In the genomic region with DNA sequence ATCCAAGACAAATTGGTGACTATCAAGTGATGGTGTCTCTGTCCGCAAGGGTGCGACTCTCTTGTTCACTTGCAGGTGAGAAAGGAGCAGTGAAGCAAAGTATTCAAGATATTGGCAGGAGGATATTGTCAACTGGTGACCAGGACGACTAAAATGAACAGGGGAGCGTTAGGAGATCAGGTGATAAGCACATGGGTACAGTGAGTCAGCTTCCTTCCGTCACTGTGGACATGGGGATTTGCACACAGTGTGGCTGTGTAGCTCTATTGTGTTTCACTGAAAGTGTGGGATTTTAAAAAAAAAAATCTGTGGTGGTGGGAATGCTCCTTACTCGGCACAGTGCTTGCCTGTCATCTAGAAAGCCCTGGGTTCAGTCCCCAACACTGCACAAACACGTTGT, we compare ENCODE assay signal across 22 mouse cellular contexts. TPM values are rescaled to one million over a fixed set of nuclear protein-coding genes. Genes with fewer than 3 reads are reported as not detected.
A peak's percentile ranks its signal among the peaks of the same experiment; 100 is the strongest.
DNase-seq lines count a peak whose midpoint lies in the region; ATAC-seq and TF ChIP-seq lines count a peak whose summit lies in the region.
"Had no signal": no experiment of that assay in that cellular context is flagged by ENCODE, and none has a peak within 500 bp of the region (broad histone marks: within the 10 kb centered on the region; RNA-seq: fewer than 3 reads in every experiment).

No protein-coding gene starts in this region.

- 86% methylated on average over 7 of the region's 7 CpGs for WGBS in heart, embryonic 12.5 days

- H3K4me2 ChIP-seq in heart, embryonic 12.5 days, result no peak overlapping the region
- H3K4me2 ChIP-seq: embryonic facial prominence, embryonic 12.5 days; forebrain, embryonic 13.5 days; forebrain, embryonic 15.5 days had no signal

- H3K36me3 ChIP-seq in heart, embryonic 12.5 days, result no peaks in the 10 kb centered on the region
- H3K36me3 ChIP-seq in MEL (ENCODE audit: control insufficient read depth in 1 of 2, insufficient read depth in 2 of 2, low read length in 2 of 2), result peaks cover 0 to 10% of the 10 kb centered on the region in 2 experiments; a peak in 2 of 4 replicates
- H3K36me3 ChIP-seq: embryonic facial prominence, embryonic 10.5 days; embryonic facial prominence, embryonic 12.5 days; forebrain, embryonic 15.5 days; G1E had no signal

- H3K4me1 ChIP-seq in heart, embryonic 12.5 days (replicated peaks), result peaks cover 32% of the 10 kb centered on the region
- H3K4me1 ChIP-seq in MEL (ENCODE audit: control insufficient read depth in 1 of 2, insufficient read depth in 2 of 2, low read length in 2 of 2), result peaks cover 9 to 34% of the 10 kb centered on the region in 2 experiments
- H3K4me1 ChIP-seq: embryonic facial prominence, embryonic 10.5 days; embryonic facial prominence, embryonic 12.5 days; forebrain, embryonic 13.5 days; forebrain, embryonic 15.5 days had no signal

- H3K27ac ChIP-seq in heart, embryonic 12.5 days (ENCODE audit: poor library complexity, severe bottlenecking), result peak overlapping the region; percentile 98; the same call in 1 of the 2 replicates
- H3K27ac ChIP-seq in MEL (ENCODE audit: control insufficient read depth, low read depth, low read length), result peak overlapping the region; percentile 26
- H3K27ac ChIP-seq: embryonic facial prominence, embryonic 10.5 days; embryonic facial prominence, embryonic 12.5 days; forebrain, embryonic 13.5 days; forebrain, embryonic 15.5 days had no signal

- no peak for TF ChIP-seq POLR2A in MEL (IDR thresholded peaks at IDR 0.05; ENCODE audit: control insufficient read depth in 1 of 2, insufficient read depth in 1 of 2, low read depth in 1 of 2, low read length in 2 of 2, poor library complexity in 1 of 2)

- ATAC-seq in heart, embryonic 12.5 days (ENCODE audit: insufficient number of reproducible peaks, low FRiP score), result no peak
- ATAC-seq: CD4-positive, CD25-positive, alpha-beta regulatory T cell, adult 4 months; forebrain, embryonic 13.5 days; forebrain, embryonic 15.5 days; forebrain, postnatal 0 days had no signal

- no peak for DNase-seq in heart, adult 9 months (ENCODE audit: low spot score in 2 of 2)
- DNase-seq in 416B (ENCODE audit: low read depth), result peak; percentile 67
- peak; percentile 43 for DNase-seq in MEL (ENCODE audit: low read depth, low spot score)
- DNase-seq in left cerebral cortex, postnatal 10 days (ENCODE audit: extremely low spot score in 1 of 2, low spot score in 2 of 2), result no peak
- DNase-seq in ovary, adult 18-20 months (ENCODE audit: low spot score), result no peak
- DNase-seq: adrenal gland, adult 8-10 months; adrenal gland, postnatal 14 days; adrenal gland, postnatal 36 days; cerebellum, adult 11-12 months; cerebellum, adult 2 months; cerebellum, adult 9-10 months; cerebellum, postnatal 10 days; cerebellum, postnatal 25 days; forebrain, postnatal 0 days had no signal

- H3K9me3 ChIP-seq in heart, embryonic 12.5 days (replicated peaks), result peaks cover 13% of the 10 kb centered on the region; the same call in 1 of the 2 replicates
- H3K9me3 ChIP-seq in MEL (replicated peaks; ENCODE audit: insufficient read depth, low read length), result no peaks in the 10 kb centered on the region
- H3K9me3 ChIP-seq: embryonic facial prominence, embryonic 10.5 days; embryonic facial prominence, embryonic 12.5 days; forebrain, embryonic 13.5 days; forebrain, embryonic 15.5 days; G1E had no signal

- H3K4me3 ChIP-seq in heart, embryonic 12.5 days, result no peak overlapping the region
- no peak overlapping the region for H3K4me3 ChIP-seq in MEL (ENCODE audit: control insufficient read depth in 1 of 2, insufficient read depth in 1 of 2, low read depth in 2 of 2, low read length in 2 of 2)
- H3K4me3 ChIP-seq: embryonic facial prominence, embryonic 10.5 days; embryonic facial prominence, embryonic 12.5 days; forebrain, embryonic 13.5 days; forebrain, embryonic 15.5 days had no signal

- no peaks in the 10 kb centered on the region for H3K27me3 ChIP-seq in heart, embryonic 12.5 days (replicated peaks)
- H3K27me3 ChIP-seq in MEL (ENCODE audit: control insufficient read depth in 1 of 2, insufficient read depth in 2 of 2, low read length in 2 of 2), result no peaks in the 10 kb centered on the region
- H3K27me3 ChIP-seq: CH12.LX; embryonic facial prominence, embryonic 12.5 days; forebrain, embryonic 13.5 days; forebrain, embryonic 15.5 days had no signal

- peak; percentile 47 to 61 for TF ChIP-seq EP300 in MEL (IDR thresholded peaks at IDR 0.05; ENCODE audit: low read depth in 1 of 2, low read length in 2 of 2)

- no peak for TF ChIP-seq RAD21 in MEL (IDR thresholded peaks at IDR 0.05; ENCODE audit: low read depth, low read length)

- intact Hi-C loops in left cerebral cortex, postnatal 10 days (cut with DNase I), result no loop called here

- TF ChIP-seq CTCF in MEL (IDR thresholded peaks at IDR 0.05 in 2 of 3, conservative IDR thresholded peaks at IDR 0.05 in 1 of 3; ENCODE audit: control insufficient read depth in 1 of 3, insufficient read depth in 1 of 3, low read depth in 2 of 3, low read length in 3 of 3, poor library complexity in 1 of 3, severe bottlenecking in 1 of 3), result no peak

- no peaks in the 10 kb centered on the region; the same call in 1 of the 2 replicates for H3K79me2 ChIP-seq in MEL (ENCODE audit: control insufficient read depth, insufficient read depth, low read length, poor library complexity)

- no peak overlapping the region for H3K9ac ChIP-seq in heart, embryonic 12.5 days
- no peak overlapping the region for H3K9ac ChIP-seq in MEL (ENCODE audit: control insufficient read depth, low read depth, low read length, poor library complexity, severe bottlenecking)
- H3K9ac ChIP-seq: embryonic facial prominence, embryonic 12.5 days; forebrain, embryonic 13.5 days; forebrain, embryonic 15.5 days; forebrain, postnatal 0 days had no signal

TF ChIP-seq in MEL, 35 proteins besides CTCF, POLR2A, EP300 and RAD21 (continues in another document):
- no peak for TF ChIP-seq MYC (IDR thresholded peaks at IDR 0.05; ENCODE audit: low read depth, low read length)
- no peak for TF ChIP-seq POLR2AphosphoS2 (IDR thresholded peaks at IDR 0.05; ENCODE audit: low read length)
- no peak for TF ChIP-seq KAT2A (conservative IDR thresholded peaks at IDR 0.05; ENCODE audit: low read depth, low read length)
- TF ChIP-seq MAZ (IDR thresholded peaks at IDR 0.05; ENCODE audit: low read depth, low read length), result no peak
- no peak for TF ChIP-seq NELFE (IDR thresholded peaks at IDR 0.05; ENCODE audit: low read depth, low read length)
- TF ChIP-seq TAL1 (IDR thresholded peaks at IDR 0.05; ENCODE audit: low read length), result no peak
- peak; percentile 79 for TF ChIP-seq MAX (IDR thresholded peaks at IDR 0.05; ENCODE audit: low read length)
- TF ChIP-seq USF2 (IDR thresholded peaks at IDR 0.05; ENCODE audit: borderline replicate concordance in 1 of 2, insufficient read depth in 1 of 2, low read depth in 1 of 2, low read length in 2 of 2), result no peak
- TF ChIP-seq ZKSCAN1 (IDR thresholded peaks at IDR 0.05; ENCODE audit: low read depth, low read length), result peak; percentile 75
- TF ChIP-seq SMC3 (IDR thresholded peaks at IDR 0.05; ENCODE audit: low read depth, low read length), result no peak
- TF ChIP-seq ZC3H11A (IDR thresholded peaks at IDR 0.05; ENCODE audit: low read depth, low read length), result no peak
- TF ChIP-seq HCFC1 (IDR thresholded peaks at IDR 0.05; ENCODE audit: low read depth, low read length), result no peak
- no peak for TF ChIP-seq USF1 (IDR thresholded peaks at IDR 0.05; ENCODE audit: low read depth, low read length)
- no peak for TF ChIP-seq JUND (IDR thresholded peaks at IDR 0.05; ENCODE audit: low read depth, low read length)
- no peak for TF ChIP-seq CHD1 (IDR thresholded peaks at IDR 0.05; ENCODE audit: low read depth, low read length)
- TF ChIP-seq MYB (IDR thresholded peaks at IDR 0.05; ENCODE audit: low read depth, low read length), result no peak
- TF ChIP-seq ZNF384 (IDR thresholded peaks at IDR 0.05; ENCODE audit: low read depth, low read length), result no peak; the same call in 1 of the 2 replicates
- TF ChIP-seq ETS1 (IDR thresholded peaks at IDR 0.05; ENCODE audit: low read depth, low read length), result peak; percentile 70
- no peak for TF ChIP-seq TBP (IDR thresholded peaks at IDR 0.05; ENCODE audit: low read depth, low read length)
- TF ChIP-seq MAFK (IDR thresholded peaks at IDR 0.05; ENCODE audit: borderline replicate concordance, low read depth, low read length), result no peak
- TF ChIP-seq POLR2AphosphoS5 (IDR thresholded peaks at IDR 0.05; ENCODE audit: borderline replicate concordance, low read depth, low read length), result no peak
- no peak for TF ChIP-seq NRF1 (IDR thresholded peaks at IDR 0.05; ENCODE audit: insufficient read depth, low read depth, low read length, poor library complexity, severe bottlenecking)
- TF ChIP-seq UBTF (IDR thresholded peaks at IDR 0.05; ENCODE audit: borderline replicate concordance, insufficient read depth, low read depth, low read length), result no peak
- no peak for TF ChIP-seq BHLHE40 (IDR thresholded peaks at IDR 0.05; ENCODE audit: borderline replicate concordance, low read depth, low read length)
- TF ChIP-seq ZMIZ1 (IDR thresholded peaks at IDR 0.05; ENCODE audit: low read depth, low read length), result no peak
- TF ChIP-seq GATA1 (IDR thresholded peaks at IDR 0.05; ENCODE audit: low read depth, low read length), result peak; percentile 52
- no peak for TF ChIP-seq ELF1 (IDR thresholded peaks at IDR 0.05; ENCODE audit: low read depth, low read length)

RNA-seq across cellular contexts. Expression of a gene that starts 36.8 kb away (rescaled TPM):
- polyA plus RNA-seq in heart, embryonic 12.5 days (2016; fragmentation: Nextera tagmentation; extraction: Ambion mirVana), result 50.6 and 52.7 TPM in 2 replicates
- total RNA-seq in MEL (2012; rRNA removed), result 5.1 and 6.2 TPM in 2 replicates
- 1 to 10 TPM in 1 of 2 experiments, not detected in 1; 9.2 TPM for polyA plus RNA-seq in MEL (2012; ENCODE audit: insufficient read depth in 1 of 2, insufficient read length in 2 of 2, low read depth in 1 of 2, low replicate concordance in 2 of 2, missing spikeins in 1 of 2)
- total RNA-seq in left cerebral cortex, postnatal 10 days (2021), result 10 to 100 TPM; 16.5 to 16.6 TPM

RNA-seq across cellular contexts. Expression of a gene that starts 45.4 kb away (rescaled TPM):
- 49.4 and 51.7 TPM in 2 replicates for polyA plus RNA-seq in heart, embryonic 12.5 days (2016; fragmentation: Nextera tagmentation; extraction: Ambion mirVana)
- 18.0 and 18.3 TPM in 2 replicates for total RNA-seq in MEL (2012; rRNA removed)
- polyA plus RNA-seq in MEL (2012; ENCODE audit: insufficient read depth in 1 of 2, insufficient read length in 2 of 2, low read depth in 1 of 2, low replicate concordance in 2 of 2, missing spikeins in 1 of 2), result 10 to 100 TPM in 1 of 2 experiments, not detected in 1; 27.1 TPM
- total RNA-seq in left cerebral cortex, postnatal 10 days (2021), result 10 to 100 TPM; 31.7 to 33.6 TPM

RNA-seq across cellular contexts. Expression of a gene that starts 45.7 kb away (rescaled TPM):
- 130 and 136 TPM in 2 replicates for polyA plus RNA-seq in heart, embryonic 12.5 days (2016; fragmentation: Nextera tagmentation; extraction: Ambion mirVana)
- 79.5 and 83.7 TPM in 2 replicates for total RNA-seq in MEL (2012; rRNA removed)
- polyA plus RNA-seq in MEL (2012; ENCODE audit: insufficient read depth in 1 of 2, insufficient read length in 2 of 2, low read depth in 1 of 2, low replicate concordance in 2 of 2, missing spikeins in 1 of 2), result 10 to 100 TPM in 1 of 2 experiments, not detected in 1; 56.7 TPM
- total RNA-seq in left cerebral cortex, postnatal 10 days (2021), result 10 to 100 TPM; 39.2 to 44.9 TPM

Comparison
In these comparisons a context has a peak if more than half of its experiments do, and no peak if none do; other contexts are left out.
1. DNase-seq: peak in 416B (single experiment) and MEL (single experiment); none in heart, adult 9 months (0 of 2), left cerebral cortex, postnatal 10 days (0 of 2) and ovary, adult 18-20 months (single experiment).